Mouse (Mus musculus): Measurements from ENCODE around the gene Lsm14b.

DNA sequence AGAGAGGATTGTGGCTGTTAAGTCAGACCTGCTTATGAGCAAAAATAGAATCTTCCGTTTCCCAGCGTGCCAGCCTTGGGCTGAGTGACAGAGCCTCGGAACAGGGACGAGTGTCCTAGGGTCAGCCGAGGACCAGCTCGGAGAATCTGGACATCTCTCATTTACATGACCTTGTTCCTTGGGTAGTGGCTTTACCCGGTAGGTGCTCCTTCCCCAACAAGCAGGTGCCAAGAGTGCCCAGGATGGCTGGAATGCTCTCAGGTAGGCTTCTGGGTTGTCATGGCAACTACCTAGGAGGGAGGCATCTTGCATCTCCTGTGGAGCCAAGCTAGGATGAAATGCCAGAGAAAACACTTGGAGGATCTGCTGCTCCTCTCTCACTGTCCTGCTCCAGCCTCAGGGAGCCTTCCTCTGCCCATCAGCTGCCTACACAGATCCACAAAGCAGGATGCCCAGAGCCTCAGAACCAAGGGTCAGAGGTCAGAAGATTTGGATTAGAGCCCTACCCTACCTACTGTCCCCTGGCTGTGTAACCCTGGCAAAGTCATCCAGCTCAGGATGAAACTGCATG lies 4.6 kb upstream of the Lsm14b start:
- TF ChIP-seq CTCF (IDR thresholded peaks at IDR 0.05; ENCODE audit: low read depth) = no peak
- TF ChIP-seq EP300 (IDR thresholded peaks at IDR 0.05; ENCODE audit: low read depth) = no peak

All from liver, embryonic 14.5 days (tissue).